Mouse (Mus musculus) cerebellum, adult 8-10 months (tissue): ENCODE data around the gene Nagk.
"Not testable (repeated sequence)": the region's sequence is repeated elsewhere in the genome, so short reads cannot be mapped to it uniquely, and the experiment has no call there.

Experiments used
- DNase-seq: peaks from one replicate; pipeline ENCODE4 v3.0.0; 2022

The Nagk gene

DNA sequence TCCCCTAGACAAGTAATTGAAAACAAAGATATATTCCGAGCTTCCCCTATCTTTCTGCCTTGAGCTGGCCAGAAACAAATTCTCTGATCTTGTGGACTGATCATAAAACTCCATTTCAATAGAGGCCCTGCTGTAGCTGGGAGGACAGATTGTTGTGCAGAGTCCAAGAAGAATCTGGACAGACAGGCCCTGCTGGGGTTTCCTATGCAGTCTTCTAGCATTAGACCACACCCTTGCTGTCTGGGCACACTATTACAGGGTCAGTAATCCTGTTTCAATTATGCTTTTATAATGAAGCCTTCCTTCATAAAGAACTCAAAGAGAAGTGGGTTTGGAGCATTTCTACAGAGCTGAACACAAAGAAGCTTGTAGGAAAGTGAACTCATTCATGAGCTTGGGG, 24.2 kb downstream of the Nagk start:
- no peak for DNase-seq

DNA sequence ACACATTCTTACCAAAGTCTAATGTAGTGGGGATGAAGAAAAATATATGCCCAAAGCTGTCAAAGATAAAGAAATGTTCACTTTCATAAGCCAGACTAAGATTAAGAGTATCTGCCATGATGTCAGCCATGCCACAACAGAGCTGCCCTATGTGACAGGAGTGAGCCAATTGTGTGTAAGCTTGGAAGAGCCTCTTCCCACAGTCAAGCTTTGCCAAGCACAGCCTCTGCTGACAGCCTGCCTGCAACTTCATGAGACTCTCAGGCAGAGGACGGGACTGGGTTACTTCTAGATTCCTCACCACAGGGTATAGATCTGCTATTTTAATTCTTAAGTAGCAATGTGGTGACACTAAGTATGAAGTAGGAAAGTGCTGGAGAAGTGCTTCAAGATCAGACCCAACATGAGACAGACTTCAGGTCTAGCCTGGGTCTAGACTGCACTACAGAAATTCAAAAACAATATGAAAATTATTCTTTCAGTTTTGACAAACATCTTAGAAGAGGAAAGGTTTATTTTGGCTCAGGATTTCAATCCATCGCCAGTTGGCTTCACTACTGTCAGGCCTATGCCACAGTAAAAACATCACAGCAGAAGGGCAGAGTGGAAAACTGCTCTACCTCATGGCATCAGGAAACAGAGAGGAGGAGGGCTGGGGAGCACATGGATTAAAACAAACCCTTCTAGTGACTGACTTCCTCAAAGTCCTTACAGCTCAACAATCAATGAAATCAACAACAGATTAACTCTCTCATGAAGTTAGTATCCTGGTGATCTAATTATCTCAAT, 26.1 kb downstream of the Nagk start:
- DNase-seq = no peak

DNA sequence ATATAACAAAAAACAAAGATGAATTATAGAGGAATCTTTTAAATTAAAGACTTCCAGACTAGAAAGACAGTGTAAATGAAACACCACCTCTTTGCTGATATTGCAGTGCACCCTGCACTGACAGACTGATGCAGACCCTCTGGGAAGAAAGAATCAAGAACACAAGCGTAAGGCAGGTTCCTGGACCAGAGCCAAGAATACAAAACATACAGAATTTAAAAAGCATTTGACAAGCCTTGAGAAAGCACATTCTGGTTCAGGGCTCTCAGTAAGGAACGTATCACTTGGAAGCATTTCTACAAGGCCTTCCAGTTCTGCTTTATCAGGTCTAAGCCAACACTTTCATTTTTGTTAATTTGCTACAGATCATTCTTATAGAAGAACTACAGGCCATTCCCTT, 27.1 kb downstream of the Nagk start:
- DNase-seq = no peak

- DNase-seq = no peak
Observed at GRCm38 (mm10) chr6:83830941-83831605, 36.3 kb downstream of the Nagk start.

GRCm38 (mm10) chr6:83831606-83832123, 36.9 kb downstream of the Nagk start, which contains the start of gene Paip2b:
TSS of gene Paip2b (minus strand) at chr6:83831741.
- DNase-seq = peak; percentile 99

DNA sequence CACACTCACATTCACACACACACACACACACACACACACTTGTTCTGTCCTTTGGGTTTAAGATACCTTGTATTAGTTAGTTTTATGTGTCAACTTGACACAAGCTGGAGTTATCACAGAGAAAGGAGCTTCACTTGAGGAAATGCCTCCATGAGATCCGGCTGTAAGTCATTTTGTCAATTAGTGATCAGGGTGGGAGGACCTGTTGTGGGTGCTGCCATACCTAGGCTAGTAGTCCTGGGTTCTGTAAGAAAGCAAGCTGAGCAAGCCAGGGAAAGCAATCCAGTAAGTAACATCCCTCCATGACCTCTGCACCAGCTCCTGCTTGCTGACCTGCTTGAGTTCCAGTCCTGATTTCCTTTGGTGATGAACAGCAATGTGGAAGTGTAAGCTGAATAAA, 37.6 kb downstream of the Nagk start:
- DNase-seq = not testable (repeated sequence)

DNA sequence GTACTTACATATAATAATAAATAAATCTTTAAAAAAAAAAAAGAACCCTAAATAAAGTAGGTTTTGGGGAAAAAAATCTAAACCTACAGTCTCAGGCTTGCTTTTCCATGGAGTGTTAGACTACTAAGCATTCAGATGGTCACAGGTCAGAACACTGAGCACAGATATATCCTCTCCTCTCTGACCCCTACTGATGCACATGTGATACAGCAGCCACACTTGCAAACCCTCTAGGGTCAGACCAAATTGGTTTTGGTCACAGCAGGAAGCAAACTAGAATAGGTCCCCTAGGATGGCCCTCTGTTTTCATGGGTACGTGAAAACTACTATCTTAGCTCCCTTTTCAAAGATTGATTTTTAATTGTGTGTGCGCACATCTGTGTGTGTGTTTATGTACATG, 42.0 kb downstream of the Nagk start:
- DNase-seq = no peak

GRCm38 (mm10) chr6:83838046-83838445, 43.3 kb downstream of the Nagk start:
- no peak for DNase-seq

GRCm38 (mm10) chr6:83840086-83840485, 45.3 kb downstream of the Nagk start:
- DNase-seq = no peak

DNA sequence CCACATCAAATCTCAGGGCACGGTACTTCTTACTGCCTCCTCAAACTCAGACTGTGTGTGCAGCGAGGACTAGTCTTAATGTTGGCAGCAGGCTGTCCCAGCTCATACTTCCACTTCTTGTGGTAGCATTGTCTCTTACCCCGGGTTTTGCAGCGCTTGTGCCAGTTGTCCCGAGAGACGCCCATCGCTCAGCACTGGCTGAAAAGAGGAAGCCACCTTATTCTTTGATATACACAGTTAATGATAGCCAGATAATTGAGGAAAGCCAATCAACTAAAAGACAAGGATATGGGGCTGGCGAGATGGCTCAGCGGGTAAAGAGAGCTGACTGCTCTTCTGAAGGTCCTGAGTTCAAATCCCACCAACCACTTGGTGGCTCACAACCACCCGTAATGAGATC, 50.1 kb downstream of the Nagk start:
- DNase-seq = no peak

GRCm38 (mm10) chr6:83846141-83846540, 51.4 kb downstream of the Nagk start:
- DNase-seq = no peak

GRCm38 (mm10) chr6:83849446-83849845, 54.7 kb downstream of the Nagk start:
- DNase-seq = no peak
